Mouse (Mus musculus): Measurements from ENCODE around the gene Plekha4.

DNA sequence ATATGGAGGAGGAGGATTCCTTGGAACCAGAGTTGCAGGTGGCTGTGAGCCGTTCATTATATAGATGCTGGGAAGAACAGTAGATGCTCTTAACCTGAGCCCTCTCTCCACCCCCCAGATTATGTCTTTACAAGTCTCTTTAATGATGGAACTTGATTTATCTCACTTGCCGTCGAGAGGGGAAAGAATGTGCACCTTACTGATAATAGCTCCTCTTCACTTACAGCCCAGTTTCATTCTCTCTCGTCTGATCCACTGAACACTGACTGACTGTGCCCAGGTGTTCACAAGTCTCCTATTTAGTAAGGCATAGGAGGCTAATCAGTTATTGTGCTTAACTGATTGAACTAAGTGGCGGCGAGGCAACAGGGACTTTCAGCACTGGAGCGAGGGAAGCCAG, 36.6 kb upstream of the Plekha4 start:
- TF ChIP-seq CTCF (conservative IDR thresholded peaks at IDR 0.05; ENCODE audit: insufficient read depth, insufficient read length, low read depth, low read length) (no peak), POLR2A (IDR thresholded peaks at IDR 0.05; ENCODE audit: low read depth, low read length) (no peak)

Data from kidney, adult 2 months (tissue).